14 mouse cellular contexts compared by ENCODE assay signal in genomic region chr12:110429340-110429973, GRCm38 (mm10). TPM values are rescaled to one million over a fixed set of nuclear protein-coding genes. Genes with fewer than 3 reads are reported as not detected.
DNase-seq lines count a peak whose midpoint lies in the region; ATAC-seq and TF ChIP-seq lines count a peak whose summit lies in the region.
"Had no signal": no experiment of that assay in that cellular context is flagged by ENCODE, and none has a peak within 500 bp of the region (broad histone marks: within the 10 kb centered on the region; RNA-seq: fewer than 3 reads in every experiment).

No protein-coding gene starts in this region.

- peak; percentile 42 for ATAC-seq in granulocyte monocyte progenitor cell, adult 5-6 weeks (replicated peaks; ENCODE audit: poor library complexity, severe bottlenecking)
- ATAC-seq in stomach, embryonic 14.5 days (ENCODE audit: insufficient number of reproducible peaks, insufficient read depth, low FRiP score, low read depth) = peak; percentile 37; the same call in 1 of the 2 replicates

- 65% methylated on average over 12 of the region's 12 CpGs for WGBS in stomach, embryonic 14.5 days

- H3K36me3 ChIP-seq in stomach, embryonic 14.5 days (ENCODE audit: control insufficient read depth, insufficient read depth, low read length) = no peaks in the 10 kb centered on the region
- H3K36me3 ChIP-seq: embryonic facial prominence, embryonic 15.5 days; neural tube, embryonic 13.5 days had no signal

- H3K4me3 ChIP-seq in left cerebral cortex, adult 2 months = no peak overlapping the region
- H3K4me3 ChIP-seq in stomach, embryonic 14.5 days (ENCODE audit: low read depth, low read length) = no peak overlapping the region
- H3K4me3 ChIP-seq: embryonic facial prominence, embryonic 15.5 days; megakaryocyte, embryonic 14.5 days; neural tube, embryonic 13.5 days had no signal

- intact Hi-C loops in left cerebral cortex, adult 2 months (cut with DNase I) = no loop called here
- intact Hi-C loops in left cerebral cortex, postnatal 4 days (cut with DNase I) = loop anchor here (10.0 kb wide), 1 partner anchor 275 kb away; the partner anchor contains the start of gene Hsp90aa1

- no peak overlapping the region for H3K9ac ChIP-seq in stomach, embryonic 14.5 days (replicated peaks; ENCODE audit: low read depth, low read length)
- H3K9ac ChIP-seq: embryonic facial prominence, embryonic 15.5 days; lung, embryonic 14.5 days; neural tube, embryonic 13.5 days had no signal

- H3K27ac ChIP-seq in left cerebral cortex, adult 2 months = peak overlapping the region; percentile 76
- no peak overlapping the region for H3K27ac ChIP-seq in stomach, embryonic 14.5 days (ENCODE audit: low read length)
- H3K27ac ChIP-seq: embryonic facial prominence, embryonic 15.5 days; kidney, postnatal 0 days; neural tube, embryonic 13.5 days had no signal

- DNase-seq in embryo, embryonic 11 days = peak; percentile 15
- DNase-seq in embryo, embryonic 10.5 days (ENCODE audit: low spot score) = no peak
- no peak for DNase-seq in left cerebral cortex, adult 2 months (ENCODE audit: extremely low spot score in 1 of 2, low spot score in 2 of 2)
- DNase-seq in left cerebral cortex, postnatal 4 days = no peak
- DNase-seq in adrenal gland, postnatal 4 days (ENCODE audit: low spot score in 2 of 2) = no peak
- no peak for DNase-seq in left cerebral cortex, adult 11 months (ENCODE audit: low spot score)
- DNase-seq: cerebellum, postnatal 14 days; lung, embryonic 14.5 days had no signal

- H3K27me3 ChIP-seq in stomach, embryonic 14.5 days (ENCODE audit: control insufficient read depth, insufficient read depth, low read length) = no peaks in the 10 kb centered on the region
- H3K27me3 ChIP-seq: embryonic facial prominence, embryonic 15.5 days; neural tube, embryonic 13.5 days had no signal

- no peaks in the 10 kb centered on the region for H3K4me1 ChIP-seq in stomach, embryonic 14.5 days (ENCODE audit: control insufficient read depth, insufficient read depth, low read length)
- H3K4me1 ChIP-seq: embryonic facial prominence, embryonic 15.5 days; neural tube, embryonic 13.5 days had no signal

- no peaks in the 10 kb centered on the region for H3K9me3 ChIP-seq in stomach, embryonic 14.5 days (ENCODE audit: control insufficient read depth, low read depth, low read length)
- H3K9me3 ChIP-seq: embryonic facial prominence, embryonic 15.5 days; neural tube, embryonic 13.5 days had no signal

- no peak overlapping the region for H3K4me2 ChIP-seq in stomach, embryonic 14.5 days (replicated peaks; ENCODE audit: low read depth, low read length)
- H3K4me2 ChIP-seq: embryonic facial prominence, embryonic 15.5 days; lung, embryonic 14.5 days; neural tube, embryonic 13.5 days had no signal

- TF ChIP-seq CTCF in left cerebral cortex, adult 2 months (IDR thresholded peaks at IDR 0.05) = no peak

RNA-seq across cellular contexts. Expression of gene Ppp2r5c, which starts 17.5 kb away (rescaled TPM):
- total RNA-seq in left cerebral cortex, adult 2 months (2021) = 100 to 1,000 TPM; 266 to 272 TPM
- total RNA-seq in left cerebral cortex, postnatal 4 days (2021) = 100 to 1,000 TPM; 201 to 210 TPM
- total RNA-seq in granulocyte monocyte progenitor cell, adult 5-6 weeks (2014; fragmentation: Nextera tagmentation) = 106 and 113 TPM in 2 replicates
- total RNA-seq in granulocyte monocyte progenitor cell, adult 5-6 weeks (2017) = 183 and 215 TPM in 2 replicates
- 168 and 181 TPM in 2 replicates for polyA plus RNA-seq in stomach, embryonic 14.5 days (2014; fragmentation: Nextera tagmentation; extraction: Ambion mirVana)
- 100 to 1,000 TPM; 150 to 153 TPM for total RNA-seq in adrenal gland, postnatal 4 days (2021)
